Mouse (Mus musculus) natural killer cell, adult 2 months (primary cell): ENCODE results near the gene Cdk4.

Source experiments
- DNase-seq, 2 experiments: peaks; one replicate each; pipeline ENCODE4 v3.0.0; 2022; ENCODE audit warnings: low spot score in 2 of 2

Cdk4 gene

DNA sequence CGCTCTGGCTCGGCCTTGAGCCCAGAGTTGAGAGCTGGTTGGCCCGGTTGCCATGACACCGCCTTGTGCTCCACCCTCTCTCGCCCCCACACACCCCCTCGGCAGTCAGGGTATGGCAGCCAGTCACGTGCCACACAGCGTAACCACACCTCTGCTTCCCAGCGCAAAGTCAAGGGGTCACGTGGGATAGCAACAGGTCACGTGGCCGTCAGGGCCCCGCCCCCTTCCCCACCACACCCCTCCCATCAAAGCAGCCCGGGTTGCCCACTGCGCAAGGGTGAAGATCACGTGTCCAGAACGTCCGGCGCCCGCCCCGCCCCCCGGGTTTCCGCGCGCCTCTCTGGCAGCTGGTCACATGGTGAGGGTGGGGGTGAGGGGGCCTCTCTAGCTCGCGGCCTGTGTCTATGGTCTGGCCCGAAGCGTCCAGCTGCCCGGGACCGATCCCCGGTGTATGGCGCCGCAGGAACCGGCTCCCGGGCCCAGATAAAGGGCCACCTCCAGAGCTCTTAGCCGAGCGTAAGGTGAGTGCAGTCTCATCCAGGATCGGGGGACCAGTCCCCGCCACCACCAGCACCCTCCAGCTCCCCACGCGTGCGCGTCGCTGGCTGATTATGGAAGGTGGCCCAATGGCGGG, at the start of gene Cdk4:
Gene Cdk4 (plus strand): TSS at position 296 of the 634 bp plus-strand sequence.
- DNase-seq, result peak; percentile 97 to 99

DNA sequence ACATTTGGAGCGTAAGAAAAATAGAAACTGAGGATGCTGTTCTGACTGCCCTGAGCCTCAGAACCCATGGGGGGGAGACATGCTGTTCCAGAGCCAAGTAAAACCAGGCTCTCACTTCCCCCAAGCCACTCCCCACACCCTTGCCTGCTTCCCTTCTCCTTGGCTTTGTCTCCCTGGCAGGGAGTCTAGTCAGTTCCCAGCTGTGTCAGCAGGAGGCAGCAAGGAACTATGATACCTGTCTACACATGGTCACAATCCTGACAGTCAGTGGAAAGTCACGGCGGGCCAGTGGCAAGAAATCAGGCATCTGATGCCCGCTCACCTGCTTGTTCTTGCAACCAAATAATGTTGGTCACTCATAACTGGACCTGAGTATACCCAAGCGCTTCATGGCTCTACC, 46.8 kb upstream of the Cdk4 start:
- DNase-seq, result no peak

DNA sequence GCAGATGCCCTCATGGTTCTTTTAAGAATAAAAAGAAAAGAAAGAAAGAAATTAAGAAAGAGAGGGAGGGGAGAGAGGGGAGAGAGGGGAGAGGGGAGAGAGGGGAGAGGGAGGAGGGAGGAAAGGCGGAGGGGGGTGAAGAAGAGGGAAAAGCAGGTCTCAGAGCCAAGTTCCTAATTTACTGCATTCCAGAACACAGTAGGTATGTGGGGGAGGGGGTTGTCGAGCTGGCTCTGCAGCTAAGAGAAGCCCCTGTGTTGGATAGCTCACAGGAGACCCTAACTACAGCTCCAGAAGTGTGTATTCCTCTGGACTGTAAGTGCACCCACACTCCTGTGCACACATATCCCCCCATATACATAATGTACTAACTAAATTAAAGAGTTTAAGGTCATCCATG, 46.3 kb upstream of the Cdk4 start:
- no peak for DNase-seq

DNA sequence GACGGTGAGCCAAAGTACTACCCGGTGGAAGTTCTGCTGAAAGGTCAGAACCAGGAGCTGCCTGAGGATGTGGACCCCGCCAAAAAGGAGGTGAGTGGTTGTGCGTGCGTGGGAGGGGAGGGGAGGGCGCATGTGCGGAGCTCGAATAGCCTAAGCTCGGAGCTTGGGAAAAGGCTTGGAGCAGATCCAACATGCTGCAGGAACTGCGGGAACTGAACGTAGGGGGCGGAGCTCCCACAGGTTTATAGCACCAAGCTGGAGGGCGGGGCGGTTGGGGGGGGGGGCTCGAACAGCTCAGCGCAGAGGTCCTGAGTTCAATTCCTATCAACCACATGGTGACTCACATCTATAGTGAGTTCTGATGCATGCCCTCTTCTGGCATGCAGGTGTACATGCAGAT, 44.9 kb upstream of the Cdk4 start:
- no peak for DNase-seq

DNA sequence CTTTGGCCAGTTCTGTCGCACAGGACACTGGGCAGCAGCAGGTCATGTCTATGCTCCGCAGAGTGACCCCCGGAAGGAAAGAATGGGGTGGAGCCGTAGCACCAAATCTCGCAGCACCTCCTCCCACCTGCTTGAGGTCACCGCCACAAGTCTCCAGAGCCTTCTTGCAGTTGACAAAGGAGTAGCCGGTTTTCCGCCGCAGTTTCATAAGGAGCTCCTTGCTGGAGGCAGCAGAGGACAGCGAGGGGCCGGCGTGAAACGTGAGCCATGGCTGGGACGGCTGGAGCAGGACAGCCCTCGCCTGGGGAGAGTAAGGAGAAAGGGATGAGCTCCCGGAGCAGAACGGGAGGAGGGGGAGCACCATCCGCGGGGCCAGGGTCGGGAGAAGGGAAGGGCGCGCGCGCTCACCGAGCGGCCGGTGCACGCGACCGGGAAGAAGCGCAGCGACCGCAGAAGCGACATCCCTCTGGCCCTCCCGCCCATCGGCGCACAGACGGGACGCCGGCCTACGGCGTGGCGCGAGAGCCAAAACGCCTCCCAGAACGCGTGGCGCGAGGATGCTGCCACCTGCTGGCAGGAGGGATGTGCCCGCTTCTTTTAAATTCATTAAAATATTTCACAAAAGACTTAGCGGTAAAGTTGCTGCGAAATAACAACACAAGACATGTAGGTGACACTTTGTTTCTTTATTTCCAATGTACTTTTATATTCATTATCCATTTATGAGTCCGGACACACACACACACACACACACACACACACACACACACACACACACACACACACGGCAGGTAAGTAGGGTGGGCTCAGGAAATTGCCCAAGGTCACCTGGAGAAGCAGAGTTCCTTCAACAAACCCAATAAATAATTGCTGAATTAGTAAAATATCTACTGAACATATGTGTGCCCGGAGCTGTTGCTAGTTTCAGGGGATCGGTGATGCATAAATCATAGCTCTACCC, 32.7 kb upstream of the Cdk4 start, which contains the start of gene Tsfm:
Gene Tsfm (minus strand): TSS at position 505 of the 961 bp plus-strand sequence.
- DNase-seq, result peak; percentile 84 to 87

DNA sequence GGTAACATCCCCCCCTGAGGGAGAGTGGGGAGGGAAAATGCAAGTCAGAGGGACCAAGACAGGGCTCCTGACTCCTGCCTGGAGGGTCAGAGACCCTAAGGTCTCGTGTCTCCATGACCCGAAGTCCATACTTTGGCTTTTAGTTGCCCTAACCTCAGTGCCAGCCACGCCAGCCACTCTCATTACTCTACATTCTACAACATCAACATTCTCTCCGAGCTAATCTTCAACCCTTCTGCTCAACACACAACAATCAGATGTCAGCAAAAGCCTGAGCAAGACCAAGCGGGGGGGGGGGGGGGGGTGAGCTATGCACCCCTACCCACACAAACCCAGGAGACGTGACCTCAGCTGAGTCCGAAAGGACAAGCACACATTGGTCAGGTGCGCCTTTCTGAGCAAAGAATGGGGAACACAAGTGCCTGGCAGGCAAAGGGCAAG, 30.0 kb upstream of the Cdk4 start:
- no peak for DNase-seq

DNA sequence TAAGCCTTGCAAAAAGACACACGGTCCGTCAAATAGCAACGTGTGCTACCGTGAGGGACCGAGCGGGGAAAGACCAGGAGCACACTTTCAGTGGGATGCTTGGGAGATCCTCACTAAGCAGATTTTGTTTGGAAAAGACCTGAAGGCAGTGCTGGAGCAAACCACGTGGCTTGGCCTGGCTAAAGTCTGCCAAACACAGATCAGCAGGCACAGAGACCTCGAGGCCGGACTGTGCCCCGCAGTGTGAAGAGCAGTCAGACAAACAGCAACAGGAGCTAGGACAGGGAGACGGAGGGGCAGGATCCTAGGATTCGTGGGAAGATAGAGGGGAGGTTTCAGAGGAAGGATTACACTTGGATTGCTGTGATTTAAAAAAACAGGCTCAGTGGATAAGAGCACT, 27.1 kb upstream of the Cdk4 start:
- DNase-seq, result no peak

DNA sequence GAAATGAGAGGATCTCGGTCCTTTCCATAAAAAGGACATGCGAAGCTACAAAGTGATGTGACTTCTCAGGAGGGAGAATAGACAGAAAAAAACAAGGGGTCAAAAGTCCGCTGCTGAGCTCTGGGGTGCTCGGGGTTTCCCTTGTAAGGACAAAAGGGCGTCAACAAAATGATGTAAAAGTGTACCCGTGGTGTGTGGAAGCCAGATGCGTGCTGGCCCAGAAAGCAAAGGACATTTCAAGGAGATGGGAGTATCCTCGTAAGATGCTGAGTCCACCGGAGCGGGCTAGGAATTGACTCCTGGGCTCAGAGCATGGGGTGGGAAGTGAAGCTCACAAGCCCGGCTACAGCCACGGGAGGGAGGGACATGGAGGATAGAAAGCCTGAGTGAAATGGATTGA, 25.7 kb upstream of the Cdk4 start:
- DNase-seq, result no peak

DNA sequence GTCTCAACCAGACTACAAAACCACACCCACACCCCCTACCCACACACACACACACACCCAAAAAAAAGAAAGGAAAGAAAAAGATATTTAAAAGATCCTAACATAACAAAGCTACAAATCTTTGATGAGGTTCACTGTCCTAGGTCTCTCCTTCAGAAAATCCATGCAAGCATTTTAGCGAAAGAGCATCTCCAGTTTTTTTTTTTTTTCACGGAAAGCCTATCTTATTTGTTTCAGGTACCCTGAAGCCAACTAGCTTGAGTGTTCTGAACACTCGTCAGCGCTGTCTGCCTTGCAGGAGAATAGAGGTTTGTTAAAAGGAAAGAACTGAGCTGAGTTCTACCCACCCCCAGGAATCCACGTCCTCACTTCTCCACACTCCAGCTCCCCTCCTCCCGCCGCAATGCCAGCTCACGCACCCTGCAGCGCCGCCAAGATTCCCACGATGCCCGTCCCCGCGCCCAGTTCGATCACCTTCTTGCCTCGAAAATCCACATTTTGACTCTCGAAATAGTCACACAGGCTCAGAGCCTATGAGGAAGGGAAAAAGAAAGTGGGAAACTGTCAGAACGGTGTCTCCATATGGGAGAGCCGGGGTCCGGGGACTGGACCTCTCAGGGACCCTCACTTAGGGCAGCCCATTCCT, 22.6 kb upstream of the Cdk4 start:
- no peak for DNase-seq

DNA sequence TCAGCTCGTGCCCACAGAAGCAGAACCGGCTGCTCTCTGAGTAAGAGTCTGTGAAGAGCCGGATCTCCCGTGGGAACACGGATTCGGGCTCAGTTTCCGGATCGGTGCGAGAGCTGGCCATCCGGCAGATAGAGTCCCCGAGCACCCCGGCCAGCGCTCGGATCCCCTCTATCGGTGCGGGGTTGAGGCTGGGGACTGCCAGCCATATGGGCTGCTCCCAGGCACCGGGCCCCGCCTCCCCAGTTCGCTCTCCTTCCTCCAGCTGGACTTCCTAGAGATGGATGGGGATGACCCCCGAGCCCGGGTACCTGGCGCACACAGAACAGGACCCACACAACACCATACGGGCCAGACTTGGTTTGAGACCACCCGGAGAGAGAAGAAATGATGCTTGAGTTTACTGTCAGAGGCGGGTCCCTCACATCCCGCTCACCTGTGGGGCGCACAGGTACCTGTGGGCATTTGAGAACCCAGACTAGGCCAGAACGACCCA, 22.0 kb upstream of the Cdk4 start, which contains the start of the genes Mettl1 and Eef1akmt3:
Gene Mettl1 (plus strand): TSS at position 141 of the 493 bp plus-strand sequence.
Gene Eef1akmt3 (minus strand): TSS at position 240 of the 493 bp plus-strand sequence.
- DNase-seq, result no peak

DNA sequence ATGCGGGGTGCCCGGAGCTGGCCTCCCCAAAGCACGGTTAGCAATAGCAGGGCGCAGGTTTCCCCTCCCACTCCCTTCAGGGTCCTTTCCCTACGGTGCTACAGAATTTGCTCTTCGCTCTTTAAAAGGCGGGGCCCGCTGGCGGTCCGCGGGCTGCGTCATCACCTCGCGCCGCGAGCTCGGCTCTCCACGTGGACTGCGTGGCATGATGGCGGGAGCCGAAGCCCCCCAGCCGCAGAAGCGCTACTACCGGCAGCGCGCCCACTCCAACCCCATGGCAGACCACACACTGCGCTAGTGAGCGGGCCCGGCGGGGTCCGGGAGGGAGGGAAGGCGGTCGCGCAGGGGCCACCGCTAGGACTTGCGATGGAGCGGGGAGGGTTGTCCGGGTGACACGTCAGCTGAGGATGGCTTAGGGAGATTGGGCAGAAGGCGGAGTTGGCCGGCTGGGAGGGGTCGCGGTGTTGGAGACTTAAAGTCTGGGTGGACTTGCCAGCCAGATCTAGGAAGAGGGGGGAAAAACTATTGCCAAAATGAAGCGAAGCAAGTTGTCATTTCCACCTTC, 21.5 kb upstream of the Cdk4 start:
- peak; percentile 68 to 82 for DNase-seq

DNA sequence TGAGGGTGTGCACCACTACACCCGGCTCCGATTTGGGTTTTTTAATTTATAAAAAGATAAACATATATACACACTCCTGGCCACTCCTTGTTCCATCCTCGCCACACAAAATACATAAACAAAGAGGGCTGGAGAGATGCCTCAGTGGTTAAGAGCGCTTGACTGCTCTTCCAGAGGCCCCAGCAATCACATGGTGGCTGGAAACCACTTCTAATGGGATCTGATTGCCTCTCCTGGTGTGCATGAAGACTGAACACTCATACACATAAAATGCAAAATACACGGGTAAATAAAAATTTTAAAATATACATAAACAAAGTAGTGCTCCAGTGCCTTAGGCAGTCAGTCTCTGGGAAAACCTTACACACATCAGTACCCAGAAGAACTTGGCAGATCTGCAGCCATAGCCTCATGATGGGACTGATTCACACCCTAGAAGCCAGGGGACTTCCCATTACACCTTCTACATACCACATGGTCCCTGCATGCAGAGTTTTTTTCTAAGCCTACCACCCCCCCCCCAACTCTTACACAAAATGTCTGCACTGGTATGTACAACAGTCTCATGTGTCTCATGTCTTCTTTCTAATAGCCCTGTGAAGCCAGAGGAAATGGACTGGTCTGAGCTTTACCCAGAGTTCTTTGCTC, 20.7 kb upstream of the Cdk4 start:
- DNase-seq, result no peak

DNA sequence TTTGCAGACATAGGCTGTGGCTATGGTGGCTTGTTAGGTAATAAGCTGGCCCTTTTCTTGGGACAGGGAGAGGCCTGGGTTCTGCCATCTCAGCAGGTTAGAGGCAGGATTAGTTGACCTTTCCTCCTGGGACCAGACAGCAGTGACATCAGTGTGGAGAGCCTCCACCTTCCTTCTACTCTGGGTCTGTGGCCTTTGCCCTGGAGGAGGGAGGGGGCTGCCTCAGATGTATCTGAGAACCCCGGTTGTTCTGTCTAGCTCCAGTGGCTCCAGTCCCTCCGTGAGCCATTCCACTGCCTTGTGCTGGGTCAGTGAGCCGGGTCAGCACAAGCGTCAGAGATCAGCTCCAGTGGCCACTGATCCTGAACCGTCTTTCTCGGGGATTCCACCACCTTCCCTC, 20.1 kb upstream of the Cdk4 start:
- DNase-seq, result no peak

DNA sequence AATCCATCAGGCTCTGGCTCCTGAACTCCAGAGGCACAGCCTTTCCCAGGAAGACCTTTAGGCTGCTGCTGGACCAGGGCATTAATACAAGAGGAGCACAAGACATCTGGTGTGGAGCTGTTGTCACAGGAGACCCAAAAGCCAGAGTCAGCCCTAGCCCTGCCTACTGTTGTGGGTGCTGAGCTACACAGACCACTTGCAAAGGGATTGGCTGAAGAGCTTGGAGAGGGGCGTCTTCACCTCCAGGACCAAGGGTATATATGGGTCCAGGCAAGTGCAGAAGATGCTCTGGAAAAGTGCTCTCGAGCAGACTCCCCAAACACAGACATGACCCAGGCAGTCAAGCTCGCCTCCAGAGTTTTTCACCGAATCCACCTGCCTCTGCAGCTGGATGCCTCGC, 15.4 kb upstream of the Cdk4 start, which contains the start of gene Cyp27b1:
Gene Cyp27b1 (plus strand): TSS at position 297 of the 400 bp plus-strand sequence.
- no peak for DNase-seq

DNA sequence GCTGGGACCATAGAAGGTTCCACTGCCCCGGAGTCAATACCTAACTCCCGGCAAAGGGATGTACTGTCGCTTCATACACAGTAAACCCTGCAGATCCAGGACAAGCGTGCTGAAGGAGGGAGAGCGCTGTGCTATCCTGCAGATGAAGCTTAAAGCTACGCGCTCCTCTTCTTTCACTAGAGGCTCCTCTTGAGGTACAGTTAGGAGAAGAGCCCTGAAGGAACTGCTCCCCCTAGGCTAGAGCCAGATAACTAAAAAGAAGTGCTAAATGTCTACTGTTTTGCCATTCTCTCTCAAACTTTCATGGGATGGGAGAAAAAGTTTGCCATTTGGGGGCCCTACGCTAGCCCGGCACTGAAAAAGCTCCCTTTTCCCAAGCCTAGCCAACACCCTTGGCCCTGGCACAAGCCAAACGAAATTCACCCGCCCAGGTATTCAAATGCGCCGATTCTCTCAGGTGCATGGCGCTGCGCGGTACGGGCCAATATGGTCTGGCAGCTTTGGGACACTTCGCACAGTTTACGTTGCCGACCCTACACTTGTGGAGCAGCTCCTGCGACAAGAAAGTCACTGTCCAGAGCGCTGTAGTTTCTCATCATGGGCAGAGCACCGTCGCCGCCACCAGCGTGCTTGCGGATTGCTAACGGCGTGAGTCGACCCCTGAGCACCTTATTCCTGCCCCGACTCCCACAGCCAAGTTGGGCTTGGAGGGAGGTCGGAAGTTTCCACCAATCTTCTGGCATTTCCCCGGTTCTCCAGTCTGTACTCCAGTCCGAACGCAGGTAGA, 14.5 kb upstream of the Cdk4 start:
- no peak for DNase-seq

DNA sequence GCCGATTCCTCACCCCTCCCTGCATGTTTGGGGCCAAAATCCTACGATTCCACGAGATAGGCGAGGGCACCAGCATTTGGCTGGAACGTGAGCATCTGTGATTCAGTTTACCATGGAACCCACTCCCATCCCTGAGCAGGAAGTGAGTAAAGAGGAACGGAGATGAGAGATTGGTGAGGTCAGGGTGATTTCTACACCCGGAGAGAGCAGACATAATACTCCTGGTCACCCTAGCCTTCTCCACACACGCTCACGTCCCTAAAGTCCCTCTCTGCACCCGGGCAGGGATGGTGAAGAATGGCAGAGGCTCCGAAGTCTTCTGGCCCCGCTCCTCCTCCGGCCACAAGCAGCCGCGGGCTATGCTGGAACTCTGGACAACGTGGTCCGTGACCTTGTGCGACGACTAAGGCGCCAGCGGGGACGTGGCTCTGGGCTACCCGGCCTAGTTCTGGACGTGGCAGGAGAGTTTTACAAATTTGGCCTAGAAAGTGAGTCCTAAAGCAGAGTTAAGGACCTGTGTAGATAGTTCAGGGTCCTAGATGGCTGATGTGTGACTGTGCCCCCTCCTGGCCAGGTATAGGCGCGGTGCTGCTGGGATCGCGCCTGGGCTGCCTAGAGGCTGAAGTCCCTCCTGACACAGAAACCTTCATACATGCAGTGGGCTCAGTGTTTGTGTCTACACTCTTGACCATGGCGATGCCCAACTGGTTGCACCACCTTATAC, 13.8 kb upstream of the Cdk4 start:
- DNase-seq, result no peak

DNA sequence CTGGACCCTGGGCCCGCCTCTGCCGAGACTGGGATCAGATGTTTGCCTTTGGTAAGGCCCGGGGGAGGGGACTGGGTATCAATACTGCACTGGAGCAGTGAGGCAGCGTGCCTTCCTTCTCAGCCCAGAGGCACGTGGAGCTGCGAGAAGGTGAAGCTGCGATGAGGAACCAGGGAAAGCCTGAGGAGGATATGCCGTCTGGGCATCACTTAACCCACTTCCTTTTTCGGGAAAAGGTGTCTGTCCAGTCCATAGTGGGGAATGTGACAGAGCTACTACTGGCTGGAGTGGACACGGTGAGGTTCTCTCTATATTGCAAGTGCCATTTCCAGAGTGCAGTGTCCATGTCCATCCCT, 13.2 kb upstream of the Cdk4 start:
- no peak for DNase-seq

DNA sequence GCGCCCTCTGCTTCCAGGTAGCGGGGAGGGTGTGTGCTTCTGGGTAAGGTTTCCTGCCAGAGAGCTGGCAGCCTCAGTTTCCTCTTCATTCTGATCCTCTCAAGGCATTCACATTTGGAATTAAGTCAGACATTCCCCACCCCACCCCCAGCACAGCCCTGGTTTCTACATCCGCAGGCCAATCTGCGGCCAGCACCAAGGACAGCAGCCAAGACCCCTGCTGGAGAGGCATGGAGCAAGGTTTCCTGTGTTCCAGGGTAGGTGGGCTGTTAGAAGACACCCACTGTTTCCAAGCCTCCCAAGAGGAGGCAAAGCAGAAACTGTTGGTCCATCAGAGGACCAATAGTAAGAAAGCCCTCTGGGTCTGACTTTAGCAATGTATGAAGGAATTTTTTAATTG, 8.7 kb upstream of the Cdk4 start:
- DNase-seq, result no peak

DNA sequence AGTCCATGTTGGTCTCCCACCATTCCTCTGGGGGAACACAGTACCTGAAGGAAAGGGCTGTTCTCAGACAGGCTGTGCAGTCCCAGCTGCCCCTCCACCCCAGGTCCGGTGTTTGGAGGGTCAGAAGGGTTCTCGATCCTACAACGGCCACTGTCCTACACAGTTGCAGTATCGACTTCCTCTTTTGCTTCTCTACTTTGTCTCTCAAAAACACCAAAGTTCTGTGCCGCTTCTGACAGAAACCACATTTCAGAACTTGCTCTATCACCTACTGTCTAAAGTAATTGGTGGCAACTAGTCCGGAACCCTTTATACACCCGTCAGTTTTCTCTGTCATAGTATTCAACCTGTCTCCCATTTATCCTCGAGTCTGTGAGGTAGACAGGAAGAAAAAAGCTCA, 7.9 kb upstream of the Cdk4 start:
- no peak for DNase-seq

DNA sequence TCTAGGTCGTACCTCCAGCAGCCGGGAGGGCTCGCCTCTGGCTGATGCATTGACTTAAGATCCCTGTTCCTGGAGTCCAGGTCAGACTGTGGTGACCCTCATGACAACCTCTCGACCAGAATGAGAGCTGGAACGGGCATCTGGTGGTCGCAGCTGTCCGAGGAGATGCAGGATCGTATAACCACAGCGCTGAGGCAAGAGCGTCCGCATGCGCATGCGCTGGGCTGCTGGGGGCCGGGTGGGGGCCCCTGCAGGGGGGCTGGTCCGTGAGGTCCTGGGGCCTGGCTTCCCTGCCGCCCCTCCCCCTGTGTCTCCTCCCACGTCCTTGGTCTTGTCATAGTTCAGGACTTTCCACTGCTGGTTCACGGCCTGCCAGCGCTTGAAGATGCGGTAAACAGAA, 6.8 kb upstream of the Cdk4 start:
- DNase-seq, result no peak
